Mouse (Mus musculus) embryonic facial prominence, embryonic 11.5 days (tissue): ENCODE results near the gene Ahcy. TPM values are rescaled to one million over a fixed set of nuclear protein-coding genes. Genes with fewer than 3 reads are reported as not detected.
A peak's percentile ranks its signal among the peaks of the same experiment; 100 is the strongest.
"Not testable (repeated sequence)": the region's sequence is repeated elsewhere in the genome, so short reads cannot be mapped to it uniquely, and the experiment has no call there.

Experiments
- ATAC-seq: fragments of 200-750 bp; cut with Nextera tagmentation; replicated peaks from 2 replicates; pipeline ENCODE4 v1.8.0; 2017; ENCODE audit warnings: low read depth; ENCODE audit not compliant: insufficient number of reproducible peaks, low FRiP score, low TSS enrichment
- DNase-seq: peaks from one replicate; pipeline ENCODE4 v3.0.0-alpha.2; 2015; ENCODE audit warnings: low spot score
- H3K27ac ChIP-seq: fragments of 300-500 bp; sonication (generic); replicated peaks from 2 replicates; pipeline ENCODE4 v1.5.1; 2014; ENCODE audit warnings: mild to moderate bottlenecking, low read depth, low read length, control low read depth
- H3K27me3 ChIP-seq: fragments of 300-500 bp; sonication (generic); 2 replicates; pipeline ENCODE4 v1.6.1; 2014; ENCODE audit warnings: mild to moderate bottlenecking, low read length, moderate library complexity, mixed read lengths; ENCODE audit not compliant: control insufficient read depth, insufficient read depth
- H3K36me3 ChIP-seq: fragments of 300-500 bp; sonication (generic); replicated peaks from 2 replicates; pipeline ENCODE4 v1.6.1; 2014; ENCODE audit warnings: low read depth, mild to moderate bottlenecking, low read length, moderate library complexity, mixed read lengths; ENCODE audit not compliant: control insufficient read depth, insufficient read depth
- H3K4me1 ChIP-seq: fragments of 300-500 bp; sonication (generic); 2 replicates; pipeline ENCODE4 v1.6.1; 2014; ENCODE audit warnings: low read length, mixed read lengths; ENCODE audit not compliant: control insufficient read depth, insufficient read depth
- H3K4me2 ChIP-seq: fragments of 300-500 bp; sonication (generic); 2 replicates; pipeline ENCODE4 v1.6.1; 2014; ENCODE audit warnings: low read depth, mild to moderate bottlenecking, control low read depth, low read length, moderate library complexity
- H3K4me3 ChIP-seq: fragments of 300-500 bp; sonication (generic); 2 replicates; pipeline ENCODE4 v1.5.1; 2014; ENCODE audit warnings: low read depth, low read length, control low read depth
- H3K9ac ChIP-seq: fragments of 300-500 bp; sonication (generic); replicated peaks from 2 replicates; pipeline ENCODE4 v1.6.1; 2014; ENCODE audit warnings: mild to moderate bottlenecking, control low read depth, low read length
- H3K9me3 ChIP-seq: fragments of 300-500 bp; sonication (generic); replicated peaks from 2 replicates; pipeline ENCODE4 v1.6.1; 2016; ENCODE audit warnings: mild to moderate bottlenecking, low read length, inconsistent platforms, mixed read lengths; ENCODE audit not compliant: control insufficient read depth
- WGBS: fragments of 180-500 bp; shearing (Covaris S2); extraction: QIAGEN DNeasy Blood & Tissue Kit; methylation state at CpG from one replicate; pipeline ENCODE4 v1.1.7; 2014; 5-methylcytosine and 5-hydroxymethylcytosine counted together
- polyA plus RNA-seq: library from polyadenylated mRNA; unstranded; fragments of >200 nt; fragmentation: Nextera tagmentation; extraction: Ambion mirVana; gene quantifications from 2 replicates; pipeline ENCODE4 v1.2.1, GENCODE M21; 2014

The Ahcy gene
- polyA plus RNA-seq, 1 experiment from 2014 or later: 97.6 TPM

GRCm38 (mm10) chr2:155032938-155033710 is 41.2 kb downstream of the Ahcy start:
- H3K9me3 ChIP-seq: no peaks in the 10 kb centered on the region
- no peak overlapping the region for H3K4me2 ChIP-seq
- no peaks in the 10 kb centered on the region for H3K27me3 ChIP-seq
- 45% methylated on average over 19 of the region's 19 CpGs for WGBS
- H3K36me3 ChIP-seq: no peaks in the 10 kb centered on the region
- no peak overlapping the region for H3K9ac ChIP-seq
- H3K27ac ChIP-seq: no peak overlapping the region
- ATAC-seq (no peak), DNase-seq (no peak)
- no peaks in the 10 kb centered on the region for H3K4me1 ChIP-seq
- H3K4me3 ChIP-seq: no peak overlapping the region

- ATAC-seq (no peak), DNase-seq (no peak)
- no peaks in the 10 kb centered on the region for H3K36me3 ChIP-seq
- H3K4me1 ChIP-seq: no peaks in the 10 kb centered on the region
- H3K9ac ChIP-seq: no peak overlapping the region
- no peak overlapping the region for H3K4me3 ChIP-seq
- no peak overlapping the region for H3K4me2 ChIP-seq
- WGBS: 78% methylated on average over 7 of the region's 7 CpGs
- H3K27me3 ChIP-seq: no peaks in the 10 kb centered on the region
- H3K27ac ChIP-seq: no peak overlapping the region
- no peaks in the 10 kb centered on the region for H3K9me3 ChIP-seq
Measured at GRCm38 (mm10) chr2:155030831-155031230, 43.5 kb downstream of the Ahcy start.

GRCm38 (mm10) chr2:155020247-155020826 is 54.0 kb downstream of the Ahcy start:
- WGBS: 20% methylated on average over 20 of the region's 20 CpGs
- not testable (repeated sequence) for H3K4me3 ChIP-seq, H3K36me3 ChIP-seq, H3K27ac ChIP-seq, H3K4me1 ChIP-seq, DNase-seq, ATAC-seq, H3K4me2 ChIP-seq, H3K9me3 ChIP-seq, H3K27me3 ChIP-seq
- H3K9ac ChIP-seq: peak overlapping the region; percentile 25; the same call in 1 of the 2 replicates

GRCm38 (mm10) chr2:155019673-155020072 is 54.6 kb downstream of the Ahcy start:
- under 1% methylated on average over 22 of the region's 22 CpGs for WGBS
- no peaks in the 10 kb centered on the region for H3K4me1 ChIP-seq
- H3K36me3 ChIP-seq: no peaks in the 10 kb centered on the region
- H3K4me3 ChIP-seq: peak overlapping the region; percentile 34
- ATAC-seq (peak; percentile 81), DNase-seq (peak; percentile 99)
- no peaks in the 10 kb centered on the region for H3K9me3 ChIP-seq
- no peaks in the 10 kb centered on the region for H3K27me3 ChIP-seq
- peak overlapping the region; percentile 71 for H3K9ac ChIP-seq
- H3K4me2 ChIP-seq: peak overlapping the region; percentile 82
- H3K27ac ChIP-seq: peak overlapping the region; percentile 83

DNA sequence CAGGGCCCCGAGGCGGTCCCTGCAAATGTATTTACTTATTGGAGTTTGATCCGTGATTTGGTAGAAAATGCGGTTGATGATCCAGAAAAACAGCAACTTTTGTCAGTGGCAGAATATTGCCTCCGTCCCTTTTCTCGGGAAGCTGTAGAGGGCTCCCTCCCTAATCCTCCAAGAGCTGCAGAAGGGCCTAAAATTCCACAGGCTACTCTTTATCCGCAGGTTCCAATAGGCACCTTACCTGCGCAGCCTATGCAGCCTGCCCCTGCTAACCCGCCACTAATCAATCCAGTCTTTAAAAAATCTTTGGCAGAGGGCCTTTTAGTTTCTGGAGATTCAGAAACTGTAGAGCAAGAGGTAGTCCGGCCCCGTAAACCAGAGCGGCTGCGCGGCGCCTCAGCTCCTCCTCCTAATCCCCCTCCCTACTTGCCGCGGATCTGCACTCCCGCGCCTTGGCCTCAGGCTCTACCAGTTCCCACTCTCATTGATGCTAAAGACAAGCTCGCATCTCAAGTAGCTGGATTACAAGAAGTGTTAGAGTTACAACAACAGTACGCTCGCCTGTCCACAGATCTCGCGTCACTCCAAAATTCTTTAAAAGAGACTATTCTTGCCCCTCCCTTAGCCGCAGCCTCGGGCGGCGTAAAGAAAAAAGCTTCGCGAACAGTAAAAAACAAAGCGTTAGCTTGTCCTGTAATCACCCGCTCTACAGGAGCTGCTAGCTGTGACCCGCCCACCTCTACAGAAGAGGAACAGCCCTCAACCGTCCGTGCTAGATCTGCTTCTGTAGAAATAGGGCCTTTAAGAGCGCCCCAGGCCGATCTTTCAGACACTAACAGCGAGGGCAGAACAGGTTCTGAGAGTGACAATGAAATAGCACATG is 55.3 kb downstream of the Ahcy start:
- Histone ChIP-seq H3K36me3 (no peaks in the 10 kb centered on the region), H3K4me3 (peak overlapping the region; percentile 34), H3K4me1 (no peaks in the 10 kb centered on the region), H3K27ac (peak overlapping the region; percentile 83), H3K9ac (peak overlapping the region; percentile 71), H3K9me3 (no peaks in the 10 kb centered on the region), H3K4me2 (peak overlapping the region; percentile 82), H3K27me3 (no peaks in the 10 kb centered on the region)
- under 1% methylated on average over 38 of the region's 38 CpGs for WGBS
- ATAC-seq (peak; percentile 97), DNase-seq (peak; percentile 85)

GRCm38 (mm10) chr2:155018251-155018755 is 56.0 kb downstream of the Ahcy start, which contains the start of gene Gm14226:
Gene Gm14226 (plus strand): TSS chr2:155018266.
- Histone ChIP-seq H3K4me2 (peak within 1 kb of the TSS; percentile 82), H3K9ac (peak within 1 kb of the TSS; percentile 71), H3K27ac (peak within 1 kb of the TSS; percentile 83), H3K4me3 (peak within 1 kb of the TSS; percentile 34)
- not testable (repeated sequence) for H3K4me1 ChIP-seq, H3K36me3 ChIP-seq, DNase-seq, ATAC-seq, H3K9me3 ChIP-seq, H3K27me3 ChIP-seq
- whole genome bisulfite sequencing: 1% methylated on average over 23 of the region's 26 CpGs

- not testable (repeated sequence) for H3K27ac ChIP-seq, ATAC-seq, H3K36me3 ChIP-seq, DNase-seq, H3K4me2 ChIP-seq, H3K4me1 ChIP-seq, H3K4me3 ChIP-seq, H3K9ac ChIP-seq, H3K27me3 ChIP-seq, H3K9me3 ChIP-seq
- WGBS: 24% methylated on average over 6 of the region's 9 CpGs
Measured at GRCm38 (mm10) chr2:155016751-155017150, 57.5 kb downstream of the Ahcy start.
